Mouse (Mus musculus) urinary bladder, postnatal 14 days (tissue): Measurements from ENCODE around the gene Zfp286.

ENCODE experiments used
- DNase-seq: peaks from one replicate; pipeline ENCODE4 v3.0.0; 2021; ENCODE audit warnings: low spot score

Zfp286 gene

DNA sequence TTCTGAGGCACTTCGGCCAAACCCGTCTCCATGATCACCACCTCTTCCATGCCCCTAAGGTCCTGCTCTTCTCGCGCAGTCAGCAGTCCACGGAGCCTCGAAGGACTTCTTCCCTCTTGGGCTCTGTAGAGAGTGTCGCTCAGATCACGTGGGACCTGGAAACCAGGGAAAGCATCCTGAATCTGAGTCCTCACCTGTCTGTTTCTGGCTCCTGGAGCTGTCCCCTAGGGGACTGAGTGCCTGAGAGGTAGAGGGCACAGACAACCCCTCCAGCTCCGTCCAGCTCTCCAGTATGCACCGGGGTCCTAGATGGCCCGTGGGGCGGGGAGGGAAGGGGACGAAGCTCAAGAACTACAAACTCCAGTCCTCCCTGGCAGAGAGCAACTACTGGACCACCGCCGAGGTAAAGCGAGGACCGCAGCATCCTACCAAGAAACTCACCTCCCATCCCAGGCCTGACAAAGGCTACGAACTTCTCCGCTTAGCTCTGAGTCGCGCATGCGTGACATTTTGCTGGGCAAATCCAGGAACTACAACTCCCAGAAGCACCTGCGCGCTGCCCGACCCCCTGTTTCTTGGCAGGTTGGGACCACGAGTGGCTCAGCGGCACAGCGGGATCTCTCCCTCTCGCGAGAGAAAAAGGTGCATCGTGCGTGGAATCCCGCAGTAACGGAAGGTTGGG, at the start of gene Zfp286:
TSS of gene Zfp286 (minus strand) at position 528 of the 682 bp plus-strand sequence.
- DNase-seq, result peak; percentile 82

DNA sequence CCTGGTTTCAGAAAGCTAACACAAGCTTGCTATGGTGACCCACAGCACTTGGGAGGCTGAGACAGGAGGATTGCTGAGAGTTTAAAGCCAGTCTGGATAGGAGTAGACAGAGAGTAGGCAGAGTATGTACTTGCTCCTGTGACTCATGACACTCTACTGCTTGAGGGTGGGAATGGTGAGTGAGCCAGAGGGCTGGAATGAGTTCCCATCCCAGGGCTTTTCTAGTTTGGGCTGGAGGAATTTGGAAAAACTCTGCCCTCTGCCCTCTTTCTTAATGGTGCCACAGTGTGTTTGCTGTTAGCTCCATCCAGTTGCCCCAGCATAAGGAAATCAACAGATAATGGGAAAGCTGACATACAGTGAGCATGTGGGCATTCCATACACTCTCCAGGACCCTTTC, 42.6 kb upstream of the Zfp286 start:
- DNase-seq, result no peak

DNA sequence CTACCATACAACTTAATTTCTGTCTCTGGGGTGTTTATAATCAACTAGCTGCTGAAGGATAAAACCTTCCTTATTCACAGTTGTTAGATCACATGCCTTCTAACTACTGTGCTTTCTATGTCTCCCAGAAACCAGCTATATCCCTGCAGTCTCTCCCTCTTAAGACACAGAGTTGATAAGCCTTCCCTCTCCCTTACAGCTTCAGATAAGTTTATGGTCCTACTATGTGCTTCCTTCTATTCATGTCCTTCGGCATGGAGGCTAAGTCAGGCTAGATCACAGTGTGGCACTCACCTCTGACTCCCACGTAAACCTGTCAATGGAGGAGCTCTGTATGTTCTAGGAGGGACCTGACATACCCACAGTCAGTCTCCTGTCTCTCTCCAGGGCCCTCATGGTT, 41.1 kb upstream of the Zfp286 start:
- no peak for DNase-seq

DNA sequence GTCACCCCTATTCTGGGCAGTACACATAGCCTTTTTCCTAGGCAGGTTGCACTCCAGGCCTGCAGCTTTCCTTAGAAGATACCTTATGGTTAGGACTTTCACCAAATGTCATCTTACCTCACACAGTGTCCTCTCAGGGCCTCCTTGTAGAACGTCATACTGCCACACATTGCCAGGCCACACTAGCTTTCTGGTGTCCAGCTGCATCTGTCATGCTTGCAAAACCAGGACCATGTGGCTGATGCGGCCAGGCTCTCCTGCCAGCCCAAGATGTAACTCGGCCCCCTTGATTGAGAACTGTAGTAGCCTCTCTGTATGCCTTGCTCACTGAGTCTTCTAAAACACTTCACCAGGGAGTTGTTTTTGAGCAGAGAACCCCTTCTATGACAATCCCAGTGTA, 38.6 kb upstream of the Zfp286 start:
- DNase-seq, result no peak

DNA sequence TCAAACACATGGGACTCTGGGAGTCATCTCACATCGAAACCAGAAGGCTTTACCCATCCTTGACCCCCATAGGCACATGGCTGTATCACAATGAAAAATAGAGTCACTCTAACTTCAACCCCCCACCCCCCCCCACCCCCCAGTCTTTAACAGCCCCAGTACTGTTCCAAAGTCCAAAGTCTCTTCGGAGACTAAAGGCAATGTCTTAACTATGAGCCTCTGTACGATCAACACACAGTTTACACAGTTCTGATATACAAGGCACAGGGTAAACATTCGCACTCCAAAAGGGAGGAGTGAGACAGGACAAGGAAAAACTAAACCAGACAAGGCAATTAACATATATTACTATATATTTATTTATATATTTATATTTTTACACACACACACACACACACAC, 37.9 kb upstream of the Zfp286 start:
- no peak for DNase-seq

DNA sequence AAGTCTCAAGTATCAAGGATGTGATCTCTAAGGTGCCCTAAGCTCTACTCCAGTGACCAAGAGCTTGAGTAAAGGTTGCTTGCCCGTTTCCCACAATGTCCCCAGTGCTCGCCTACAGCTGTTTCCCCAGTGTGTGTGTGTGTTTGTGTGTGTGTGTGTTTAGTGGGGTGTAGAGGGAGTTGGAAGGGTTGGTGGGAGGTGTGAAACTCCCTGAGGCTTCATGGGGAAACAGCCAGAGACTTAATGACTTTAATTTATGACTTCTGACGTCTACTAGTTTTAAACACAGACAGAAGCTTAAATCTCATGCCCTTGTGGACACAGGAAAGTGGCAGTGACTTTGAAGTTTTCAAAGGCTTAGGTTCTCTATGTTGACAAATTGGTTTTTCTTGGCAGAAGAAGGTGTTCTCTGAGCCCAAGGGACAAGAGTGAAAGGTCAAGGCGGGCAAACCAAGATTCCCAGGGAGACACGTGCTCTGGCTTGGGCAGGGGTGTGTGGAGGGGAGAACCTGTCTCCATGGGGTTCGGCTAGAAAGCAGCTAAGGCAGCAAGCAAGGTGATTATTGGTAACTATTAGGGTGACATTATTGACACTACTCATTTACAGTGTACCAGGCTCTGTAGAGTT, 37.0 kb upstream of the Zfp286 start:
- peak; percentile 46 for DNase-seq

DNA sequence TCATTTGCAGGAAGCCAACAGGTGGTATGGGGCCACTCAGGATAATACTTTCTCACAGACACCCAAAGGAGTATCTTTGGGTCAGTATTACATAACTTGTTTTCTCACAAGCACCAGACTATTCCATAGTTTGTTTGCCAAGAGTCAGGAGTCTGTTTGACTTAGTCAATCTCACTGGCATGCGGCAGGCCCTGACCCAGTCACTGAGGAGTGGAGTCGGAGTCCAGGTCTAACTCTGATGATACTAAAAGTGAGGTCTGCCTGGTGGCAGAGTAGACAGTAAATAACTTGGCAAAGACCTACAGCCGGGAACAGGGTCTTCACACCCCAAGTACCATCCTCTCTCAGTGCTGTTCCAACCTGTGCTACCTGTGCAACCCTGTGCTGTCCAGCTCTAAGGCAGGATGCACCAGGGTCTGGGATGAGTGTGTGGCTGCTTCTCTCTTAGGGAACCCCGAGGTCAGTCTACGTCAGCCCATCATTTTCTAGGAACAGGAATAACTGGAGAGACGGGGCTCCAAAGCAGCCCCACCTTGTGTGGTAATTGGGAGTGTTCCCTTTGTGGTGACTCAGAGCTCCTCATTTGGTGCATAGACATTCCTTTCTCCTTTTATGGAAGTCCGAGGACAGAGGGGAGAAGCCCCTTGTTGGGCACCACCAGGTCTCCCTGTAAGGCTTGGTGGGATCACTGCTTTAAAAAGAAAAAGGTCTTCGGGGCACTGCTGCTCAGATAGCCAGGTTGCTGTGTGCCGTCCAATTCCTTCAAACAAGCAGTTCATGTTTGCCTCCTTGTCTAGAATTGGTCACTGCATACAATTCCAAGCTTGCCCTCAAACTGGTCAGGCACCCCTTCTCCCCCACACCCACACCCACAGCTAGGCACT, 36.2 kb upstream of the Zfp286 start:
- peak; percentile 65 for DNase-seq

DNA sequence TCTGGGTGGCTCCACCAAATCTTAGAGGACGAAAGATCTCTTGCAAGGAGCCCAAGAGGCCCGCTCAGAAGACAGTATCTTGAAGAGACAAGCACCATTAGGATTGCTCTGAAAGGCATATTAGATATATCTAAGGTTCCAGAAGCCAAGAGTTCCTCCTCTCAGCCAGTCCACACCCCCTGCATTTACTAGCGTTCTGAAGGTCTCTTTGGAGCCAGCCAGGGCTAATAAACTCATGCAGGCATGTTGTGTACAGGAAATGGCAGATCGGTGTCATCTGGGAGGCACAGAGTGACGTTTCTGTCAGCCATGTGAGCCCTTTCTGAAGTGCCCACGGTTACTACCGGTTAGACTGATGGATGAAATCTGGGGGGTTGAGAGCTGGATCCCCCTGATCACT, 34.9 kb upstream of the Zfp286 start:
- DNase-seq, result peak; percentile 34

DNA sequence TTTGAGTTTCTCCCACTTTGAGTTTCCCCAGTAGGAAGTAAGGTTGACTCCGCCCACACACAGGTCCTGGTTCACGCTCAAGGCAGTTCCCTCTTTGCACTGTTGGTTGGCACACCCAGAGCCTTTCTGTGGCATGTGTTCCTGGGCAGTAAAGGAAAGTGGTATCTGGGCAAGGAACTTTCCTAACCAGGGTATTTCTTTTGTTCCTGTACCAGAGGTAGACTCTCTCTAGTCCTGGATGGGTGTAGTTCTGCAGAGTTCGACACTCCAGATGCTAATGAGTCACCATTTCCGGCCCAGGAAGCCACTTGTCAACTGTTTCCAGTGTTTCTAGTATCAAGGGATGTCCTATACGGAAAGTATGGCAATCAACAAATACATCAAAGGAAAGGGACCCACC, 32.6 kb upstream of the Zfp286 start:
- peak; percentile 41 for DNase-seq

DNA sequence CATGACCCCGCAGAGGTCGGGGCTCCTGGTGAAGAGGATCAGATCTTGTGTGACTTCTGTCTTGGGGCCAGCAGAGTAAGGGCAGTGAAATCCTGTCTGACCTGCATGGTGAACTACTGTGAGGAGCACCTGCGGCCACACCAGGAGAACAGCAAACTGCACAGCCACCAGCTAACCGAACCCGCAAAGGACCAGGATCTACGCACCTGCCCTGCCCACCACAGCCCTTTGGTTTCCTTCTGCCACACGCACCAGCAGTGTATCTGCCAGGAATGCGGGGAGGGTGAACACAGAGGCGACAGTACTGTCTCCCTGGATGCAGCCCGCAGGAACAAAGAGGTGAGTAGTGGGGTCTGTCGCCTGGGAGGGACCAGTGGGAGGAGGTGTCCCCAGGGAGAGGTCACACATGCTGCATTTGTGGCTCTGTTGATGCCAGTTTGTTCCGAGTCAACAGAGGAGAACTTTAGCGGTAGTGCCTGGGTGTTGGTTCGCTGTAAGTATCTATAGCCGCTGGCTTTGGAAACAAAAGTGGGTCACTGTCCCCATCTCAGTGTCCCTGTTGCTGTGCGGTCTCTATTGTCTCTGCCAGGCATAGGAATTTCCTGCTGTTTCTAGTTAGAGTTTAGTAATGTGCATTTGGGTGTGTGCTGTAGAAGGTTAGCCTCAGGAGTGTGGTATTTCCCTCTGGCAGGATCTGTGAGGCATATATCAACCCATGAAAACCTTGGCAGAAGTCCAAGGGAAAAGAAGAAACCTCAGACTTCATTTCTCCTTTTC, 31.6 kb upstream of the Zfp286 start:
- peak; percentile 29 for DNase-seq

DNA sequence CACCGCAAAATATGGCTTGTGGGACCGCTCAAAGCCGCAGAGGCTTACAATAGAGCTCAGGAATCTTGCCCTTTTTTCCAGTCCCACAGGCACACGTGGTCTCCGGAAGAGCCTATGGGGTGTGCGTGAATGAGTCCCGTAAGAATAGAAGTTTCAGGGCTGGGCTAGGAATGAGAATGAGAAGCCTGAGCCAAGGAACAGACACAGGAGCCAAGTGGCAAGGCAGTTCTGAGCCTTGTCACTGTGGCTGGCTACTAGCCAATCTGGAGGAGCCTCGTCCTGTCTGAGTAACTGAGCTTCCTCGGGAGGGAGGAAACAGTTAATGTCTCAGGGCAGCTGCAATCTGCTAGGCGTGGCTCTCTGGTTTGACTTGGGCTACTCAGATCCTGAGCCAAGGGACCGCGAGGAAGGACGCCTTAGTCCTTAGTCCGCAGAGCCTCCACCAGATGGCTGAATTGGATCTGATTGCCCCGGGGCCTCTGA, 30.8 kb upstream of the Zfp286 start, which contains the start of gene Trim16:
TSS of gene Trim16 (plus strand) at position 173 of the 483 bp plus-strand sequence.
- DNase-seq, result peak; percentile 81

DNA sequence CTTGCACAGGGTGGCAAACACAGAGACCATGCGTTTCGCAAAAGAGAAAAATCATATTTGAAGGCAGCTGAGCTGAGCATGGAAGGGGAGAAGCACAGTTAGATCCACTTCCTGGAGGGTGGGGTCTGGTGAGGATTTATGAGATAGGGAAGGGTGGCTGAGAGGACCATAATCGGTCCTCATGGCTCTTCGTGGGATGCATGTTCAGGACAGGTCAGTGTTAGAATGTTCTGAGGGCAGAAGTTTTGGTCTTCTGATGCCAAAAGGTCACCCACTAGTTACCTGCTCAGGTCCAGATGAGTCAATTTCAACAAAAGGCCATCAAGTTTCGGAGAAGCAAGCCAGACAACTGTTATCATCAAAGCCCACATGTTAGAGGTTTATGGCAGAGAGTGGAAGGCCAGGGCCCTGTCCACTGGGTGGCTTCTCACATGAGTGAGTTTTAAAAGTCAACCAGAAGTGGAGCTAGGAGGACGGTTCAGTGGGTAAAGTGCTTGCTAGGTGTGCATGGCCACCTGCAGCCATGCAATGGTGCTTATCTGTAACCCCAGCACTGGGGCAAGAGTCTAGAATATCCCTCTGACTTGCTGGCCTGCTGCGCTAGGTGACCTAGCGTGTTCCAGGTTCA, 29.9 kb upstream of the Zfp286 start:
- no peak for DNase-seq

DNA sequence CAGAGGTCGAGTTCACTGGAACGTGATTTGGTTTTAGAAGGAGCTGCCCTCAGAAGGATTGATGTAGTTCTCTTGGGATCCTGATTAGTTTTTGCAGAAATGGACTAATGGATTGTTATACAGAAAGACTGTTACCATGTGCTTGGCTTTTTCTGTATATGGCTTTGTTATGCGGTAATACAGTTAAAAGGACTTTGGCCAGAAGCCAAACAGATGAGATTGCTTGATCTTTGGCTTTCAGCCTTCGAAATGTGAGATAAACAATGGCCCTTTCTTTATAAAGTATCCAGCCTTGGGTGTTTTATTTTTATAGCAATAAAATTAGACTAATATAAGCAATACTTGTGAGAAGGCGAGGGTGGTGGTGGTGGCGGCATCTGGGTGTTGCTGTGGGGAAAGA, 27.3 kb upstream of the Zfp286 start:
- DNase-seq, result no peak

DNA sequence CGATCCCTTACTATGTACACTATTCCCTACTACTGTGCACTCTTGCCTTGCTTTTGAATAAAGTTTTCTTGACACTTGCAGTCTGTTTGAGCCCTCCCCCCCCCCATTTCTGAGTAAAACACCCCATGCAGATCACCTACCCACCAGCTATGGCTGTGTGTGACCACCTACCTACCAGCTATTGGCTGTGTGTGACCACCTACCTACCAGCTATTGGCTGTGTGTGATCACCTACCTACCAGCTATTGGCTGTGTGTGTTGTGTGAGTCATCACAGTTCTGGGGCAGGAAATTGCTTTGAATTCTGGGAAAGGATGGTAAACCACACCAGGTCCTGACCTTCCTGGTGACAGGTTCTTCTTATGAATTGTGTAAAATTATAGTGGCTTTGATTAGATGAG, 26.2 kb upstream of the Zfp286 start:
- DNase-seq, result no peak

DNA sequence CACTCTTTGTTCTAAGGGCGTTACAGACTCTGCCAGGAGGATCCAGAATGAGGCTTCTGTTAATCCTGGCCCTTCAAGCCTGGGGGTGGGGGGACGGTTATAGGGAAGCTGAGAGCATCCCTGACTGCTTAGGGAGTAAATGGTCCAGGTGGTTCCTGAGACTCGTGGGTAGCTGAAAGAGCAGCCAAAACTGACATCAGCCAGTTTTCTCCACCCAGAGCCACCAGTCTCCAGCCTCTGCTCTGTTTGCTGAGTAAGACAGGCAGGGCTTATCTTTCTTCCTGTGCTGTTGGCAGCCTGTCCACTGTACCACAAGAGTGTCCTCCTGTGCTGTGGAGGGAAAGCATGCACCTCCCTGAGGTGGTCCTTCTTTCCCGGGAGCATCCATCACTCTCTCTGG, 25.4 kb upstream of the Zfp286 start:
- DNase-seq, result no peak

DNA sequence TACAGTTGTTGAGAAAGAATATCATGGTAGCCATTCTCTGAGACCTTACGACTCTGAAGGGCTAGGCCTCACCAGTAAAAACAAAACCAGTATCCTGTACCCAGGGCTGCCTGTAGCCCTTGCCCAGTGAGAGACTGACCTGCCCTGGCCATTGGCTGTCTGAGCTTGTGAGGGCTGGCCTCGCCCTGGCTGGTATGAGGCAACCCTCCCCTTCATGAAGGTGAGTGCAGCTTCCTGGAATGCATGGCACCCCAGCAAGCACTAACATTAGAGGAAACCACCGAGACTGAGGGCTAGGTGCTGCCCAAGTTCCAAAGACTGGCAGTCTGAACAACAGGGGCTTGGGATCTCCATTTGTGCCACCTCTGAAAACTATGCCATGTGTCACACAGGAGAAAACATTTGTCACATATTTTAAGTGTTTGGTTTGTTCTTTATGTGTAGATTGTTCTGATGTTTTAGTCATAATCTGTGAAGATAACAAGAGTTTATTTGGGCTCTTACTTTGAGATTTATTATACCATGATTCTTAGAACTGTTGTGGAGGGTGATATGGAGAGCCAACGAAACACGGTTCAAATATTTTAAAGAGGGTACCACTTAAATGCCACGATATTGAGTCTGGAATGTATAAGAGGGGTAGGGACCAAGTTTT, 24.8 kb upstream of the Zfp286 start:
- peak; percentile 57 for DNase-seq

DNA sequence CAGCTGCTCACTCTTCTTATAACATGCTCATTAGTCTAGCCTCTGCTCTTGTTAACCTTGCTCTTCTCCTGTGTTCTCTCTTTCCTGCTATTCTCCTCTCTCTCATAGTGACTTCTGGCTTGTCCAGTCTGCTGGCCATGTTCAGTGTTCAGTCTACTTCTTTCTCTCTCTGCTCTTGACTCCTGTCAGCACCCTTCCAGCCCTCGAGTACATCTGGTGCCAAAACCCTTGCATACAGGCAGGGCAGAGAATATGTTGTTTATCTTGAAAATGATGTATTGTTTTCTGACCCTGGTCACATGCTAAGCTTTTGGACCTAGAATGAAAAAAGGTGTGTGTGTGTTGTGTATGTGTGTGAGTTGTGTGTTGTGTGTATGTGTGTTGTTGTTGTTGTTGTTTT, 24.2 kb upstream of the Zfp286 start:
- no peak for DNase-seq

DNA sequence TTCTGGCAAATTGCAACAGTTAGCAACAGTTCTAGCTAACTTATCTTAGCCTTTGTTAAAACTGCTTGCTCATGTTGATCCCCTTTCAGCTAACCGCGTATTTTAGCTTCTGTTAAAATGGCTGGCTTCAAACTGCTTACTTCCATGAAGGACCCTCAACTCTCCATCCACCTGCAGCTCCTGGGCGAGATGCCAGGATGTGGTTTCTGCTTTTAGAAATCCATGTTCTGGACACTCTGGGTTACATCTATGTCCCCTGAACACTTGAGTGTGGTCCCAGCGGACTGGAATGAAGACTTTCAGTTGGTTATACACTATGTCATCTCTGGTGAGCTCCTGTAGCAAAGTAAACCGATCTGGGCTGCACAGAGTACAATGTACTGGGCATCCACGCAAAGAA, 23.0 kb upstream of the Zfp286 start:
- no peak for DNase-seq

DNA sequence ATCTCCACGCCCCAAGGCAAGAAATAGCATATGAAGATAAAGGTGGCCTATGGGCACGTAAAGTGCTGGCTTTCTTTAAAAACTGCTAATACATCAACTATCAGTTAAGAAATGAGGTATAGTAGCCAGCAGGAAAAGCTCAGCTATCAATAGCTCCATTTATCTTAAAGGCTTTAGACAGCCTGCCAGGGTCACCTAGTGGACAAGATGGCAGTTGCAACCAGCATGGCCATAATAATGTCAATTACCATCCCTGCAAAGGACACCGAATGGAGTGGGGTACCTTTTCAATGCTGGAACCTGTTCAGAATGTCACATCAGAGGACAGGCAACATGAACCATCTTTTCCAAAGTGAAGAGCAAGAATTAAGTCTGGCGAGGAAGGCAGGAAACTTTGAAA, 19.9 kb upstream of the Zfp286 start:
- DNase-seq, result peak; percentile 50

DNA sequence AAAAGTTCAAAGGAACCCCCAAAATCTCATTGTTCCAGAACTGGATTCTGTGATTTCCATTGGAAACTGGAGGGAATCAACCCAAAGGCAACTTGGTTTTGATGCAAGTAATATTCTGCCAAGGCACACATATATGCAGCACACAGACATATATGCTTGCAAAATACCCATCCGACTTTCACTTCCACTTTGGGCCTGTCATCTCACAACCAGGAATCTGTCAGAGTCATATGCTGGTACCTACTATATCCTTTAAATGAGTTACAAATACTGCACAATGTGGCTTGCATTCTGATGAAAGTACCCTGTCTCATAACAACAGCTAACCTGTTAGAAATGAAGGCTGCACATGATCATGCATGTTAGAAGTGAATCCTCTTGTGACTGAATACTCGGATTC, 18.7 kb upstream of the Zfp286 start:
- DNase-seq, result no peak

DNA sequence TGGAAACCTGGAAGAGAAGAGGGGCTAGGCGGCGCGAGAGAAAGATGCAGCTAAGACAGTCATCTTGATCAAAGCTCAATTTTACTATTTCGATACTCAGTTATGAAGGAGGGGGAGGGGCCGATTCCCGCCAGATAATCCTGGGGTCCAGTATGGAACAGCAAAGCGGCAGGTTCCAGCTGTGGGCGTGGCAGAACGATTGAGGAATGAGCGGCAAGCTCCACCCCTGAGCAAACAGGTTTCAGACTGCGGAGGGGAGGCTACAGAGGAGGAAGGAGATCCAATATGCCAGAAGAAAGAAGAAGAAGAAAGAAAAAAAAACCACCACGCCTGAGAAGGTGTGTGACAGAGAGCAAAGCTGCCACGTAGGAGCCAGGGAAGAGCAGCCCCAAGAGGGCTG, 14.9 kb upstream of the Zfp286 start:
- peak; percentile 26 for DNase-seq
